7 mouse cellular contexts compared by ENCODE assay signal in genomic region chr6:34304675-34305241, GRCm38 (mm10). TPM values are rescaled to one million over a fixed set of nuclear protein-coding genes. Genes with fewer than 3 reads are reported as not detected.
DNase-seq lines count a peak whose midpoint lies in the region; ATAC-seq and TF ChIP-seq lines count a peak whose summit lies in the region.

No protein-coding gene starts in this region.

- WGBS in neural tube, embryonic 14.5 days: 69% methylated on average over 10 of the region's 10 CpGs
- 44% methylated on average over 10 of the region's 10 CpGs for WGBS in heart, adult 2 months

- no peaks in the 10 kb centered on the region for H3K9me3 ChIP-seq in neural tube, embryonic 14.5 days (ENCODE audit: control insufficient read depth, low read length)

- DNase-seq in neural tube, embryonic 10.5 days (ENCODE audit: extremely low spot score, low spot score): no peak
- peak; percentile 59 to 61 for DNase-seq in heart, adult 2 months
- DNase-seq in kidney, postnatal 36 days: peak; percentile 35 to 61
- DNase-seq in layer of hippocampus, postnatal 25 days (ENCODE audit: extremely low spot score in 1 of 2, low spot score in 1 of 2): no peak
- no peak for DNase-seq in spleen, postnatal 10 days (ENCODE audit: low spot score in 2 of 2)
- DNase-seq in left cerebral cortex, postnatal 25 days (ENCODE audit: low spot score in 2 of 2): no peak

- H3K9ac ChIP-seq in neural tube, embryonic 14.5 days (replicated peaks; ENCODE audit: low read depth, low read length): no peak overlapping the region
- H3K9ac ChIP-seq in heart, adult 2 months (ENCODE audit: low read depth, low read length): no peak overlapping the region

- no peak for TF ChIP-seq CTCF in heart, adult 2 months (IDR thresholded peaks at IDR 0.05)

- TF ChIP-seq POLR2A in heart, adult 2 months (IDR thresholded peaks at IDR 0.05; ENCODE audit: insufficient read depth, low read depth, low read length): no peak

- H3K36me3 ChIP-seq in neural tube, embryonic 14.5 days (ENCODE audit: control insufficient read depth, insufficient read depth, low read length): peaks cover 11% of the 10 kb centered on the region; the same call in 1 of the 2 replicates
- no peaks in the 10 kb centered on the region for H3K36me3 ChIP-seq in heart, adult 2 months (ENCODE audit: control insufficient read depth, insufficient read depth, low read length)

- no peaks in the 10 kb centered on the region for H3K4me1 ChIP-seq in neural tube, embryonic 14.5 days (ENCODE audit: control insufficient read depth, insufficient read depth, low read length)
- peaks cover 4% of the 10 kb centered on the region for H3K4me1 ChIP-seq in heart, adult 2 months (ENCODE audit: control insufficient read depth, insufficient read depth, low read length)

- ATAC-seq in neural tube, embryonic 14.5 days (ENCODE audit: low read depth): peak; percentile 68; the same call in 1 of the 2 replicates

- H3K4me2 ChIP-seq in neural tube, embryonic 14.5 days (ENCODE audit: low read depth, low read length): no peak overlapping the region

- H3K4me3 ChIP-seq in neural tube, embryonic 14.5 days (ENCODE audit: low read depth, low read length): no peak overlapping the region
- no peak overlapping the region for H3K4me3 ChIP-seq in heart, adult 2 months

- 0 out of 2 replicates have a peak, but pooled peaks have one; percentile 22 for TF ChIP-seq EP300 in heart, adult 2 months (IDR thresholded peaks at IDR 0.05; ENCODE audit: insufficient read depth, low read depth, low read length)

- no peaks in the 10 kb centered on the region for H3K27me3 ChIP-seq in neural tube, embryonic 14.5 days (ENCODE audit: control insufficient read depth, insufficient read depth, low read length)
- H3K27me3 ChIP-seq in heart, adult 2 months (ENCODE audit: control insufficient read depth, insufficient read depth, low read length): no peaks in the 10 kb centered on the region

- H3K27ac ChIP-seq in neural tube, embryonic 14.5 days (ENCODE audit: low read depth, low read length): 0 out of 2 replicates have a peak overlapping the region, but pooled peaks have one; percentile 22
- H3K27ac ChIP-seq in heart, adult 2 months: peak overlapping the region; percentile 54

- H3K79me2 ChIP-seq in heart, adult 2 months (replicated peaks; ENCODE audit: control insufficient read depth, insufficient read depth, low read length): no peaks in the 10 kb centered on the region

- intact Hi-C loops in heart, adult 2 months (cut with DNase I): no loop called here
- intact Hi-C loops in left cerebral cortex, postnatal 25 days (cut with DNase I): no loop called here

RNA-seq across cellular contexts. Expression of gene Akr1b3, which starts 12.5 kb away (rescaled TPM):
- polyA plus RNA-seq in neural tube, embryonic 14.5 days (2014; fragmentation: Nextera tagmentation; extraction: Ambion mirVana): 107 and 112 TPM in 2 replicates
- 100 to 1,000 TPM; 266 to 282 TPM for total RNA-seq in heart, adult 2 months (2021)
- 352 and 459 TPM in 2 replicates for polyA plus RNA-seq in heart, adult 2 months (2012; rRNA removed)
- total RNA-seq in layer of hippocampus, postnatal 25 days (2021): 10 to 100 TPM; 38.7 to 42.2 TPM
- 10 to 100 TPM; 42.2 to 45.5 TPM for total RNA-seq in left cerebral cortex, postnatal 25 days (2021)

RNA-seq across cellular contexts. Expression of gene Akr1b8, which starts 49.2 kb away (rescaled TPM):
- polyA plus RNA-seq in neural tube, embryonic 14.5 days (2014; fragmentation: Nextera tagmentation; extraction: Ambion mirVana): 5.2 and 9.0 TPM in 2 replicates
- total RNA-seq in heart, adult 2 months (2021): 1 to 10 TPM; 3.3 to 3.5 TPM
- 4.2 and 4.8 TPM in 2 replicates for polyA plus RNA-seq in heart, adult 2 months (2012; rRNA removed)
- under 1 TPM; 0.45 to 0.64 TPM for total RNA-seq in layer of hippocampus, postnatal 25 days (2021)
- under 1 TPM; 0.62 to 0.69 TPM for total RNA-seq in left cerebral cortex, postnatal 25 days (2021)

Comparison
In these comparisons a context has a peak if more than half of its experiments do, and no peak if none do; other contexts are left out.
1. DNase-seq: peak in heart, adult 2 months (2 of 2) and kidney, postnatal 36 days (2 of 2); none in neural tube, embryonic 10.5 days (single experiment), layer of hippocampus, postnatal 25 days (0 of 2), spleen, postnatal 10 days (0 of 2) and left cerebral cortex, postnatal 25 days (0 of 2).
2. RNA of gene Akr1b3, which starts 12.5 kb away (total RNA-seq): 266 to 282 TPM in heart, adult 2 months; 42.2 to 45.5 TPM in left cerebral cortex, postnatal 25 days and 38.7 to 42.2 TPM in layer of hippocampus, postnatal 25 days; every median in the first group is over 4 times any median in the second.